Comparison of ENCODE assay signal across 19 mouse cellular contexts in the genomic region with DNA sequence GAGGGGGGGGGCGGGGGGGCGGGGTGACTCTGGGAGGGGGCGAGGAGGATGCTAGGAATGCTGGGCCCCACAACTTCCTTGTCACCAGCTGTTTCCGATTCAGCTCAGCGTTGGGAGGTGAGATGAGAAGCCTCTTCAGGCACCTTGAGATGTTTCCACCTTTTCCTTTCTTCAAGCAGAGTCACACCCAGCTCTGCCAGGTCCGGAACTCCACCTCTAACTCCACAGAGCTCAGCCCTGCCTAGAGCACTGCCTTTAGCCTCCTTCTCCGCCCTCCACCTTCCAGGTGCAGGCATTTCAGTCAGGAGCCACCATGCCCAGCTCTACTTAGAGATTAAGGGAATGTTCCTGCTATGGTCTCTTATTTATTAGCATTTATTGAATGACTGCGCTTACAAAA. TPM values are rescaled to one million over a fixed set of nuclear protein-coding genes. Genes with fewer than 3 reads are reported as not detected.
DNase-seq lines count a peak whose midpoint lies in the region; ATAC-seq and TF ChIP-seq lines count a peak whose summit lies in the region.
"Had no signal": no experiment of that assay in that cellular context is flagged by ENCODE, and none has a peak within 500 bp of the region (broad histone marks: within the 10 kb centered on the region; RNA-seq: fewer than 3 reads in every experiment).

No protein-coding gene starts in this region.

- intact Hi-C loops in gastrocnemius, adult 2 months (cut with DNase I), result loop anchor here (5.0 kb wide), 1 partner anchor 523 kb away; no protein-coding TSS in a partner anchor

- H3K4me1 ChIP-seq in hindbrain, embryonic 13.5 days (replicated peaks), result peaks cover 20% of the 10 kb centered on the region
- H3K4me1 ChIP-seq in hindbrain, embryonic 16.5 days (ENCODE audit: control insufficient read depth, insufficient read depth, low read depth, low read length), result peaks cover 13% of the 10 kb centered on the region
- H3K4me1 ChIP-seq in limb, embryonic 10.5 days, result peaks cover 18% of the 10 kb centered on the region

- peak; percentile 29 for DNase-seq in limb, embryonic 10.5 days (ENCODE audit: low spot score)
- DNase-seq in naive thymus-derived CD4-positive, alpha-beta T cell, adult 2 months (ENCODE audit: low read depth), result peak; percentile 19
- peak; percentile 47 for DNase-seq in thymus, postnatal 25 days
- no peak for DNase-seq in gastrocnemius, adult 2 months
- DNase-seq in retina, postnatal 1 day, result no peak
- no peak for DNase-seq in embryo, embryonic 10.5 days (ENCODE audit: low spot score)
- DNase-seq: adrenal gland, adult 8-10 months; cerebellum, adult 11-12 months; gastrocnemius, postnatal 36 days; heart, postnatal 10 days; layer of hippocampus, postnatal 36 days; right cerebral cortex, postnatal 25 days had no signal

- no peaks in the 10 kb centered on the region for H3K9me3 ChIP-seq in hindbrain, embryonic 13.5 days
- no peaks in the 10 kb centered on the region for H3K9me3 ChIP-seq in hindbrain, embryonic 16.5 days (ENCODE audit: control insufficient read depth, low read length)
- no peaks in the 10 kb centered on the region for H3K9me3 ChIP-seq in limb, embryonic 10.5 days (replicated peaks)
- H3K9me3 ChIP-seq: embryonic facial prominence, embryonic 13.5 days; heart, embryonic 10.5 days; lung, embryonic 15.5 days; midbrain, embryonic 12.5 days had no signal

- H3K27ac ChIP-seq in hindbrain, embryonic 13.5 days, result peak overlapping the region; percentile 30; the same call in 1 of the 2 replicates
- H3K27ac ChIP-seq in hindbrain, embryonic 16.5 days (ENCODE audit: low read depth, low read length), result no peak overlapping the region
- H3K27ac ChIP-seq in limb, embryonic 10.5 days, result no peak overlapping the region
- no peak overlapping the region for H3K27ac ChIP-seq in gastrocnemius, adult 2 months
- H3K27ac ChIP-seq: embryonic facial prominence, embryonic 13.5 days; heart, embryonic 10.5 days; lung, embryonic 15.5 days had no signal

- no peaks in the 10 kb centered on the region for H3K36me3 ChIP-seq in hindbrain, embryonic 13.5 days
- no peaks in the 10 kb centered on the region for H3K36me3 ChIP-seq in hindbrain, embryonic 16.5 days (ENCODE audit: control insufficient read depth, insufficient read depth, low read length)
- H3K36me3 ChIP-seq in limb, embryonic 10.5 days, result no peaks in the 10 kb centered on the region
- H3K36me3 ChIP-seq: embryonic facial prominence, embryonic 13.5 days; heart, embryonic 10.5 days; lung, embryonic 15.5 days; midbrain, embryonic 12.5 days had no signal

- 0 out of 2 replicates have a peak, but pooled peaks cover 8% of the 10 kb centered on the region for H3K27me3 ChIP-seq in hindbrain, embryonic 13.5 days
- no peaks in the 10 kb centered on the region for H3K27me3 ChIP-seq in hindbrain, embryonic 16.5 days (replicated peaks; ENCODE audit: control insufficient read depth, insufficient read depth, low read length)
- H3K27me3 ChIP-seq in limb, embryonic 10.5 days (ENCODE audit: low read depth, poor library complexity, severe bottlenecking), result peaks cover 18% of the 10 kb centered on the region

- H3K4me2 ChIP-seq in hindbrain, embryonic 13.5 days, result no peak overlapping the region
- H3K4me2 ChIP-seq in hindbrain, embryonic 16.5 days (ENCODE audit: low read length), result no peak overlapping the region
- H3K4me2 ChIP-seq: embryonic facial prominence, embryonic 13.5 days; liver, embryonic 11.5 days; lung, embryonic 15.5 days had no signal

- WGBS in hindbrain, embryonic 13.5 days, result 60% methylated on average over 8 of the region's 8 CpGs
- 58% methylated on average over 8 of the region's 8 CpGs for WGBS in hindbrain, embryonic 16.5 days
- WGBS in limb, embryonic 10.5 days, result 51% methylated on average over 8 of the region's 8 CpGs

- no peak for TF ChIP-seq CTCF in gastrocnemius, adult 2 months (IDR thresholded peaks at IDR 0.05)

- no peak overlapping the region for H3K9ac ChIP-seq in hindbrain, embryonic 13.5 days
- H3K9ac ChIP-seq in hindbrain, embryonic 16.5 days (ENCODE audit: low read depth, low read length), result no peak overlapping the region
- H3K9ac ChIP-seq: embryonic facial prominence, embryonic 13.5 days; lung, embryonic 15.5 days; midbrain, embryonic 12.5 days had no signal

- ATAC-seq in hindbrain, embryonic 13.5 days (ENCODE audit: low FRiP score), result no peak
- no peak for ATAC-seq in hindbrain, embryonic 16.5 days

- H3K4me3 ChIP-seq in hindbrain, embryonic 13.5 days, result no peak overlapping the region
- H3K4me3 ChIP-seq in hindbrain, embryonic 16.5 days (ENCODE audit: low read length), result no peak overlapping the region
- no peak overlapping the region for H3K4me3 ChIP-seq in limb, embryonic 10.5 days
- H3K4me3 ChIP-seq in gastrocnemius, adult 2 months, result no peak overlapping the region
- H3K4me3 ChIP-seq: embryonic facial prominence, embryonic 13.5 days; heart, embryonic 10.5 days; lung, embryonic 15.5 days; midbrain, embryonic 12.5 days had no signal

RNA-seq across cellular contexts. Expression of a gene that starts 34.7 kb away (rescaled TPM):
- polyA plus RNA-seq in hindbrain, embryonic 13.5 days (2015; fragmentation: Nextera tagmentation; extraction: Ambion mirVana), result 10.3 and 12.0 TPM in 2 replicates
- 8.9 and 9.2 TPM in 2 replicates for polyA plus RNA-seq in hindbrain, embryonic 16.5 days (2015; fragmentation: Nextera tagmentation; extraction: Ambion mirVana)
- polyA plus RNA-seq in limb, embryonic 10.5 days (2016; fragmentation: Nextera tagmentation; extraction: Ambion mirVana), result 1.4 and 1.9 TPM in 2 replicates
- total RNA-seq in gastrocnemius, adult 2 months (2021), result under 1 TPM; 0.67 to 0.71 TPM

Comparison
In these comparisons a context has a peak if more than half of its experiments do, and no peak if none do; other contexts are left out.
1. DNase-seq: peak in limb, embryonic 10.5 days (single experiment), naive thymus-derived CD4-positive, alpha-beta T cell, adult 2 months (single experiment) and thymus, postnatal 25 days (single experiment); none in gastrocnemius, adult 2 months (single experiment), retina, postnatal 1 day (single experiment) and embryo, embryonic 10.5 days (single experiment).